Mouse (Mus musculus): Measurements from ENCODE around the gene Ncstn.

The Ncstn gene

DNA sequence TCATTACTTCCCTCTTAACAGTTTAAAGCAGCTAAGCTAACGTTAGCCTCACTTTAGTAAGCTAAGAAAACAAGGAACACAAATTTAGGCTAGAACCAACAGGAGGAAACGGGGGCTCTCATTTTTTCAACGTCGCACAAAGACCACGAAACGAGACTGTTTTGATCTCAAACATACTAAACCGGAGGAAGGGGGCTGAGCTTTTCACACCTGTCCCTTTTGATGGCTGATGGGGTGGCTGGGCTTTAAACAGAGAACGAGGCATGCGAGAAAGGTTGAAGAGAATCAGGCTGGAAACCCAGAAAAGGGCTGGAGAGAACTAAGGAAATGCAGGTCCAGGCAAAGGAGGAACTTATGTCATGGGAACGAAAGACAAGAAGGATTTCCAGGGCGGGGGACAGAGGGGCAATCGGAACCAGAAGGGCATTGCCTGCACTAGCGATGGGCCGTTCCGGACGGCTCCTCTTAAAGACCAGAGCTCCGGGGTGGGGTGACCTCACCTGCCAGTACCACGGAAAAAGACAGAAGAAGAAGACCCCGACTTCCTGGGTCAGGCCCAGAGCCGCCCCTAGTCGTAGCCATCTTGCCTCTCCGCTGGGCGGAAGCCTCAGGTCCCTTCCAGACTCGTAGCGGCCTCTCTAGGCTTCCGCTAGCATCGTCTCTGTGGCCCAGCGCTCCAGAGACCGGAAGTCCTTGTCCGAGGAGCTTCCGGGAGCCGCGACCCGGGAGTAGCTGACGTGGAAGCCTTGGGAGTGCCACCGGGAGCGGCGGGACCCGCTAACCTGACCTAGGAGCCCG lies at the start of gene Ncstn, which contains the start of gene Copa:
Gene Ncstn (minus strand): TSS at position 695 of the 798 bp plus-strand sequence.
Gene Copa (plus strand): TSS at position 429 of the 798 bp plus-strand sequence.
- DNase-seq (ENCODE audit: low spot score in 2 of 2) = peak; percentile 87 to 90

DNA sequence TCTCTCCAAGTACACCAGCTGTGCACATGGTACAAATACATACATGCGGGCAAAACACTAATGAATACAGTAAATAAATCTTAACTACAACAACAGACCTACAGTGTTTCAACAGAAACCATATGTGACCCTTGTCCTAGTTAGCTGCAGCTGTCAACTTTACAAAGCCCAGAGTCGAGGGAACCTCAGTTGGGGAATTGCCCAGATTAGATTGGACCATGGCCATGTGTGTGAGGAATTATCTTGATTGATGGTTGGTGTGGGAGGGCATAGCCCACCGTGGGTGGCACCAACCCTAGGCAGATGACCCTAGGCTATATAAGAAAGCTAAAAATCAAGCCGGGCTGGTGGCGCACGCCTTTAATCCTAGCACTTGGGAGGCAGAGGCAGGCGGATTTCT lies 49.7 kb upstream of the Ncstn start:
- DNase-seq (ENCODE audit: low spot score in 2 of 2) = no peak

DNA sequence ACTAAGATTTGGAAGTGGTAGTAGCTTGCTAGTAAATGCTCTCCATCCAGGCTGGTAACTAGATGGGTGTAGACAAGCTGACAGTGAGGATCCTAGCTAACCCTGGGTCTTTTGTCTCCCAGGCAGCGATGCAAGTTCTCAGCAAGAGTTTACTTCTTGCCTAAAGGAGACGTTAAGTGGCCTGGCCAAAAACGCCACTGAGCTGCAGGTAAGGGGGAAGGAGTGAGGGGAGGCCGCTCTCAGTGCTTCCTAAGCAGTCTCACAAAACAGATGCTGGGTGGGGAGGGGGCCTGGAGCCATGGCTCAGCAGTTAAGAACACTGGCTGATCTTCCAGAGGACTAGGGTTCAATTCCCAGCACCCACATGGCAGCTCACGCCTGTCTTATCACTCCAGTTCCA lies 47.2 kb upstream of the Ncstn start:
- DNase-seq (ENCODE audit: low spot score in 2 of 2) = no peak

DNA sequence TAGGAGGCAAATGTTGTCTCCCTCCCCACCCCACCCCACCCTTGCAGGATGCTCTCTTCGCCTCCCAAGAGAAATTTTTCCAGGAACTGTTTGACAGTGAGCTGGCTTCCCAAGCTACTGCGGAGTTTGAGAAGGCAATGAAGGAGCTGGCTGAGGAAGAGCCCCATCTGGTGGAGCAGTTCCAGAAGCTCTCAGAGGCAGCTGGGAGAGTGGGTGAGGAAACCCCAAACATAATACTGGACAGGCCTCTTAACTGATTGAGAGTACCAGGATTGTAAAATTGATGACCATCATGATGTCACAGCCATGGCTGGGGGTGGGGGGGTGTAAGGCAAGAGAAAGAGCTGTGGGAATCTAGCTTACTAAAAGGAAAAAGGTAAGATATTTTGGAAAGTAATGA lies 46.5 kb upstream of the Ncstn start:
- DNase-seq (ENCODE audit: low spot score in 2 of 2) = no peak

DNA sequence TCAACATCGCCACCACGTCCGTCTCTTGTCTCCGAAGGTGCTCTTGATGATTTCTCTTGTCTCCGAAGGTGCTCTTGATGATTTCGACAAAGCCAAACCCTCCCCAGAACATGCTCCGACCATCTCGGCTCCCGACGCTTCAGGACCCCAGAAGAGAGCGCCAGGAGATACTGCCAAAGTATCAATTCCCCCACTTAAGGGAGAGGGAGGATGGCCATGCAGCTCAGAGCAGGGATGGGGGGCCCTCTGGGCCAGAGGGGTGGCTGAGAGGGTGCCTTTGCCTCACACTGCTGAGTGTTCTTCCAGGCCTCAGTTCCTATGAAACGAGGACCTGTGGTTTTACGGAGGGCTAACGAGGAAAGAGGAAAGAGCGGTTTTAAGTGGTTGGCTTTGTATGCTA lies 46.0 kb upstream of the Ncstn start:
- no peak for DNase-seq (ENCODE audit: low spot score in 2 of 2)

DNA sequence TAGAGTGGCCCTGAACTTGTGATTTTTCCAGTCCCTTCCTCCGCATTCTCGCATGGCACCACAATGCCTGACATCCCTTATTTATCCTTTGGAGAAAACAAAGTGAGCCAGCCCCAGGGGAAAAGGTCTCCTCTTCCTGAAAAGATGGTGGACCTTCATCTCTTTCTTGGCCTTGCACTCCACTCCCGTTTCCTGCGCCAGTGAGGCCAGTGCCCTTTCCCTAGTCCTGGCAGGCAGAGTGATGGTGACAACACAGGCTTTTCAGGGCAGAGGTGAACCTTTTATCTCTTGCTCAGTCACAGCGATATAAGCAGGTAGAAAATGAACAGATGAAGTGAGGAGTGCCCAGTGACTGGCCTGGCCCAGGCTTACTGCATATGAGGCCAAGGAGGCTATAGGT lies 44.9 kb upstream of the Ncstn start:
- no peak for DNase-seq (ENCODE audit: low spot score in 2 of 2)

DNA sequence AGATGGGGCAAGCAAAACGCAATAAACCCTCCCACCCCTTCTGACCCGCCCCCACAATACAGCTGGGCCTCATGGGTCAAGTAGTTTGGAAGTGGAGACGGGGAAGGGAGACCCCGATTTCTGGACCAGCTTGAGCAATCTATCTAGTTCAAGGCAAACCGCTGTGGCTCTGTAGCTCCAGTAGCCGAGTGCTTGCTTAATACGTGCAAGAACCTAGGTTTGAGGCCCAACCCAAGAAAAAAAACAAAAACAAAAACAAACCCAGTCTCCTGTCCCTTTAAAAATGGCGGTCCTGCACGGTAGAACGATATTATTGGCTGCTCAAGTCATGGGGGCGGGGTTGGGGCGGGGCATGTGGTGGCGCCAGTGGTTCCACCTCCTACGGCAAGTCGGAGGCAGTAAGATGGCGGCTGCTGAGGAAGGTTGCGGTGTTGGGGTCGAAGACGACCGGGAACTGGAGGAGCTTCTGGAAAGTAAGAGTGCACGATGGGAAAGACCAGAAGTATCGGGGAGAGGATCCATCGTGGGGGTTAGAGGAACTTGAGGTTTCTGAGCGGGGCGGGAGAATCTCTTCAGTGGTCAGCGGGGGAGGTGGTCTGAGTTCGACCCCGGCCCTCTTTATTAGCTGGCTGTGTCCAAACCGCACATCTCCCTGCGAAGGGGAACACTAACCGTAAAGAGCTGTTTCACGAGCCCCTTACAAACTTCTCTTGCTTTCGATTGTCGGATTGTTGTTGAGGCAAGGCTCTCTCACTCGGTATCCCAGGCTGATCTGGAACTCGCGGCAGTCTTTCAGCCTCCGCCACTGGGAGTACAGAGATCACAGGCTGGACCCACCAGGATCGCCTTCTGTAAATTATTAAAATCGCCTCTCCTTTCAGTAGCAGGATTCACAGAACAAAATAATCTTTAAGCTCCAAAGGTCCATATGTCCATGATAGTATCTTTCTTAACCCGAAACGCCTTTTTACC lies 44.1 kb upstream of the Ncstn start, which contains the start of gene Pex19:
Gene Pex19 (plus strand): TSS at position 380 of the 972 bp plus-strand sequence.
- peak; percentile 62 to 70 for DNase-seq (ENCODE audit: low spot score in 2 of 2)

DNA sequence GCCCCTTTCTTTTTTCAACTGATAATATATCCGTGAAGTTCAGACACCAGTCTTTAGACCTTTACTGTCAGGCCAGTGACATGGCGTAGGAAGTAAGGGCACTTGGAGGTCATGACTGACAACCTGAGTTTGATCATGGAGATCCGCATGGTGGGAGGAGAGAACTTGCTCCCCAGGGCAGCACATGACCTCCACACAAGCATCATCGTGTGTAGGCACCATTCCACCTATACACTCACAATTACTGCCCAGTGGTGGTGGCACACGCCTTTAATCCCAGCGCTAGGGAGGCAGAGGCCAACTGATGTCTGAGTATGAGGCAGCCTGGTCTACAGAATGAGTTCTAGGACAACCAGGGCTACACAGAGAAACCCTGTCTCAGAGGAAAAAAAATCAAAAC lies 42.0 kb upstream of the Ncstn start:
- no peak for DNase-seq (ENCODE audit: low spot score in 2 of 2)

DNA sequence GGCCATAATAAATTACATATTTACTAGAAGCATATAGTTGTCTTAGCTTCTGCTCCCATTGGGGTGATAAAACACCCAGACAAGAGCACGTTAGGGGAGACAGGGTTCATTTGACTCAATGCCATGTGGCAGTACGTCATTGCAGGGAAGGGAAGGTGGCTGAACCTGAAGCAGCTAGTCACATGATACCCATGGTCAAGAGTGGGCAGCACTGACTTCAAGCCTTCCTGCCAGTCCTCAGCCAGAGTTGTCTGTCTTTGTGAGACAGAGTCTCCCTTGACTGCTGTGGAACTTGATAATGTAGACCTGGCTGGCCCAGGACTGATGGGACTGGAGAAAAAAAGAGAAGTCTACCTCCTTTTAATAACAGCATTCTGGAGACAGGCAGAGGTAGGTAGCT lies 40.1 kb upstream of the Ncstn start:
- DNase-seq (ENCODE audit: low spot score in 2 of 2) = no peak

DNA sequence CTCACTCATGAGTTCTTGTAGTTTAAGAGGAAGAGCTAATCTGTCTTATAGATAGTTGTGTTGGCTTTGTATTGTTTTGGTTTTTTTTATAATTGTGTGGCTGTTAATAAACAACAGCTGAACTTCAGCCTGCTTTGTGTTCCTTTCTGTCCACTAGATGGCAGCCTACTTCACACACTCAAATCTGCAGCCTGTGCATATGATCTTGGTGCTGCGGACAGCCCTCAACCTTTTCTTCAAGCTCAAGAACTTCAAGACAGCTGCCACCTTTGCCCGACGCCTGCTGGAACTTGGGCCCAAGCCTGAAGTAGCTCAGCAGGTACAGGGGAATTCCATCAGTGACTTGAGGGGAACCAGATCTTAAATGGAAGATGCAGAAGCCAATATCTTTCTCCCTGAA lies 37.1 kb upstream of the Ncstn start:
- peak; percentile 38 to 44 for DNase-seq (ENCODE audit: low spot score in 2 of 2)

DNA sequence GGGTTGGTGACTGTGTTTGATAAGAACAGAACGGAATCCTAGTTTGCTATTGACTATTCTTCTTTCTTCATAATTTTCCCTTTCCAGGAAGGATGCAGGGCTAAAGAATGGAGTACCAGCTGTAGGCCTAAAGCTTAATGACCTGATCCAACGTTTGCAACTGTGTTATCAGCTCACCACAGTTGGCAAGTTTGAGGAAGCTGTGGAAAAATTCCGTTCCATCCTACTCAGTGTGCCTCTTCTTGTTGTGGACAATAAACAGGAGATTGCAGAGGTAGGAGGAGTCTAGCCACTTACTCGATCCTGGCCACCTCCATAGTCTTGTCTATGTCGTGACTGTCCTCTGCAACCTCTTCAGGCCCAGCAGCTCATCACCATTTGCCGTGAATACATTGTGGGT lies 36.5 kb upstream of the Ncstn start:
- DNase-seq (ENCODE audit: low spot score in 2 of 2) = no peak

DNA sequence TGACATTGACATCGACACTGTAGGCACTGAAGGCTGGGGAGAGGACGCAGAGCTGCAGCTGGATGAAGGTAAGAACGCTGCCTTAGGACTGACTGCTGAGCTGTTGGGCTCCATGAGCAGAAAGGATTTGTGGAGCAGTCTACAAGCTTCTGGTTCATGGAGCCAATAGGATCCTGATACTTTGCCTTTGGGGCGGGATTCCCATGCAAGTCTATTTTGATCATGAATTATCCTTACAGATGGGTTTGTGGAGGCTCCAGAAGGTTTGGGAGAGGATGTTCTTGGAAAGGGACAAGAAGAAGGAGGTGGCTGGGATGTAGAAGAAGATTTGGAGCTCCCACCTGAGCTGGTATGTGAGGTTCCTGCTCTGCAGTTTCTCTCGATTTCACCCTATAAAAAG lies 34.4 kb upstream of the Ncstn start:
- DNase-seq (ENCODE audit: low spot score in 2 of 2) = no peak

DNA sequence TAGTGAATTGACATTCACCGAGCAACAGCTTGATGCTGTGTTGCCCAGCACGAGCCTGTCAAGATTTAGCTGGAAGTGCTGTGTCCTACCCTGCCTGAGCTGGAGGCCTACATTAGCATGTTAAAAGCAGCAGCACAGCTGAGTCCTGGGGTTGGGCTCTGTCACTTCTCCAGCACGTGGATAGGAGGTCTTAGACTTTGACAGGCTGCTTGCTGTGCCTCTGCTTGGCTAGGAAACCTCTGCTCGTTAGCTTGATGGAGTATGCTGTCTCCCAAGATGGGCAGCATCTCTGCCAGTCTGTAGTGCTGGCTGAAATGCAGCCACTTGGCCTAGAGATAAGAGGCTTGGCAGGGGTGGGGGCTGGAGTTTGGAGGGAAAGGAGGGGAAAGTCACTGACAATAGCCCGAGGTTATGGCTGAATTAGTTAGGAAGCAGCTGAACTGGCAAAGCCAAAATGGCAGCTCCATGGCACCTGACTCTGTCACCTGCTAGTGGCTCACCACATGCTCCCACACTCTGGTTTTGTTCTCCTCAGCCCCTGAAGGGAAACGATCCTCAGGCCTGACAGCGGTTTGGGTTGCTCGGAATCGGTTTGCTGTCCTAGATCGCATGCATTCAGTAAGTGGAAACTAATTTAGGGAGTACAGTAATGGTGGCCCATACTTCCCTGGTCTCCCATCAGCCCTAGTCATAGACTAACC lies 25.3 kb upstream of the Ncstn start:
- DNase-seq (ENCODE audit: low spot score in 2 of 2) = no peak

DNA sequence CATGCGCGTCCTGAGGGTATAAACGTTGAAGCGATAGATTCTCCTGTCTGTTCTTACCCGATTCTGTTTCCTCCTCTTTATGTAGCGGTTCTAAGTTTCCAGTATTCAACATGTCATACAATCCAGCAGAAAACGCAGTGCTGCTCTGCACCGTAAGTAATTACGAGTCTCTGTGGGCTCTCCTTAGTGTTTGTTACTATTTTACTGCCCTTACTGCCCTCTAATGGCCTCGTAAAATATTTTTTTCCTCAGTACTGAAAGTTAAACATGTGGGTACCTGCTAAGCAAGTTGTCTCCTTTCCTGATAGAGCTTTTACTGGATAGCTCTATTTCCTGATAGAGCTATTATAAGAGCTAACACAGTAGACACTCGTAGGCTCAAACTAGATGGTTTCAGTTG lies 22.5 kb upstream of the Ncstn start:
- no peak for DNase-seq (ENCODE audit: low spot score in 2 of 2)

DNA sequence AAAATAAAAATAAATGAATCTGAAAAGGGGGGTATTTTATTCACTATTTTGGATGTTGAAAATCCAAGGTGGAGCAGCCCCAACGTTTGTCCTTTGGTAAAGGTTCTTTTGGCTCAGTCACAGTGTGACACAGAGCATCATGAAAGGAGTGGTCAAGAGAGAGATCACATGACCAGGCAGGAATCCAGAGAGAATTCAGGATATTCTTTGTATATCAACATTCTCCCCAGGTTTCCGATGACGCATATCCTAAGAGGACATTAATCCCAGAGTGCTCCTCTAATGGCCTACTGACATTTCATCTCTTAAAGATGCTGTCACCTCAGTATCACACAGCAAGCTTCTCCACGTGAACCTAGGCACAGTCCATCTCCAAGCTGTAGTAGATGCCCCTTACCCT lies 21.0 kb upstream of the Ncstn start:
- DNase-seq (ENCODE audit: low spot score in 2 of 2) = no peak

DNA sequence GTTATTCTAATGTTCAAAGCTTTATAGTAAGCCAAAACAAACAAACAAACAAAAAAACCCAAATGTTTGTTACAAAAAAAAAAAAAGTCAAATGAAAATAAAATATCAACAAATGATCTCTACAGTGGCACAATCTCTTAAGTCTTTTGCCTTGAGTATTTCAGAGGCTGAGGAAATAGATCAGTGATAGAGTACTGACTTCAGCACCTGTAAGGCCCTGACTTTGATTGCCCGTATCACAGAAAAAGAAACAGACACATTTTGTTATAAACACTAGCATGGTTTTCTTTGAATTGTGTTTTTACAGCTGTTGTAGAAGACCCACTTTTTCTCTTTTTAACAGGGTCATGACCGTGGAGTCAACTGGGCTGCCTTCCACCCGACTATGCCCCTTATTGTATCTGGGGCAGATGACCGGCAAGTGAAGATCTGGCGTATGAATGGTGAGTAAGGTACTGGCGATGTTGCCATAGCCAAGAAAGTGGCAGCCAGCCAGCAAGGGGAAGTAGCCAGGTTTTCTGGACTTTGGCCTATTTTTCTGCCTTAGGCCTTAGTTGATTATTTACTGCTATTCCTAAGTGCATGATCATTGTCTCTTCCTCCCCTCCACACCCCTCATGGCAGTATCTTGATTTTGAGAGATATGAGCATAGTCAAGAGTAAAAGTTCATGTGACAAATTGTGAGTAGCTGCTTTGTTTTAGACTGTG lies 16.9 kb upstream of the Ncstn start:
- no peak for DNase-seq (ENCODE audit: low spot score in 2 of 2)

DNA sequence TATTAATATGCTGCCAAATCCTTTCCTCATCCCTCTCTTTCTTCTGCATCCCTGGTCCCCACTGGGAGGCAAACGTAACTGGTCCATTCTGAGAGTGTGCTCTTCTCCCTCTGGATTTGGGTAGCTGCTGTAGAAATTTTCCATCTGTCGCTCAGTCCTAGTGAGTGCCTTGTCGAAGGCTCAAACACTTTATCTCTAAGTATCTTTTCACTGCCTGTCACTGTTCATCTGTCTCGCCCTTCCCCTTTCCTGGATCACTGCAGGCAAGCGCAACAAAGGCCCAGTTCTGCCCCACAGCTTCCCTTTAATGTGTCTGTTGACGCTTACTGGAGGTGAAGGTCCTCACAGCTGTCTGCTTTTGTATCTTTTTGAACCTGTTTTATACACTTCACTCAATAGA lies 12.6 kb upstream of the Ncstn start:
- no peak for DNase-seq (ENCODE audit: low spot score in 2 of 2)

DNA sequence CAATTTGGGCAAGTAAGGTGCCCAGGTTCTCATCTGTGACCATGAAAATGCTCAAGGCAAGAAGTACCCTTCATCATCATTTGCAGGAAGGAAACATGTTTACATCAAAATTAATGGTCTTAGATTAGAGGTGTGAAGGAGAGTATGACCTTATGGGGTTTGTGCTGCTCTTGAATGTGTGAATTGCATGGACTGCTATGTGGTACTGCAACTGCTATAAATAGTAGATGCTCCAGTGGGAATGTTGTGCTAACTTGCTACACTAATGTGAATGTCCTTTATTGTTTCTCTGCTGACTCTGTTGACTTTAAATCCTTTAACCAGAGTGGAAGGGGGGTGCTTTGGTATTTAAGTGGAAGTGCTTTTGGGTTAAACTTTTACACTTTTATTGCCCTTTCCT lies 11.7 kb upstream of the Ncstn start:
- DNase-seq (ENCODE audit: low spot score in 2 of 2) = no peak

DNA sequence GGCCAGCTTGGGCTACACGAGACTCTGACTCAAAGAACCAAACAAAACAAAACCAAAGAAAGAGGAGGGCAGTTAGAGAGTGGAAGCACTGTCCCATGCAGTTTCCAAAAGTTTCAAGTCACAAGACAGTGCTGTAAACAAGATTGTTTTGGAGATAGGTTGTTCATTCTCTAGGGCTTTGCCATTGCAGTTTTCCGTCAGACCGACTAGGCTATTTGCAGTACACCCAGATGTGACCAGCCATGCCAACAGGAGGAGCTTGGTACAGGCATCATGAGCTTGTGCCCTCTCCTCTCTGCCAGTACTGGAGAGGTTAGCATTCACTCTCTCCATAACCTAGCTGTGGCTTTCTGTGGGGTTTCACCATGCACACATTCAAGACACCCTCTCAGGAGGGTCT lies 10.9 kb upstream of the Ncstn start:
- DNase-seq (ENCODE audit: low spot score in 2 of 2) = no peak

DNA sequence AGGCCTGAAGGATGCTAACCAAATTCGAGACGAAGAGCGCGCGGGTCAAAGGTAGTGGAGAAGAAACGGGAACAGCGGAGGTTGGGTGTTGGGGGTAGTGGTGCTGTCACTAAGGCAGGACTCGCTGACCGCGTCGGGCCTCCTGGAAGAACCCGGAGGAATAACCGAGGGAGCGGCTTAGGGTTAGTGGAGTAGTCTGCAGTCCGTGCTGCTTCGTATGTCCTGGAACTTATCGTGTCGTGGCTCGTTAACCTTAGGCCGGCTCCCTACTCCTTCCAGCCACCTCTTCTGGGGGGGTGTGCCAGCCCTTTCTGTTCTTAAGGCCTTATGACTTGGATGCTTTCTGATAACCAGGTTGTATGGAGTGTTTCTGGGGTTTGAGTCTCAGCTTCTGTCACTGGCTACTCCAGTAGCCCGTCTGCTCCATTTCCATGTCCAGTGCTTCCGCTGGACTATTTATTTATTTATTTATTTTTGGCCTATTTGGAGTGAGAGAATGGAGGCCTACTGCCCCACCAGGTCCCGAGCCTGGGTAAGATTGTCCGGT lies 377 bp upstream of the Ncstn start:
- no peak for DNase-seq (ENCODE audit: low spot score in 2 of 2)

DNA sequence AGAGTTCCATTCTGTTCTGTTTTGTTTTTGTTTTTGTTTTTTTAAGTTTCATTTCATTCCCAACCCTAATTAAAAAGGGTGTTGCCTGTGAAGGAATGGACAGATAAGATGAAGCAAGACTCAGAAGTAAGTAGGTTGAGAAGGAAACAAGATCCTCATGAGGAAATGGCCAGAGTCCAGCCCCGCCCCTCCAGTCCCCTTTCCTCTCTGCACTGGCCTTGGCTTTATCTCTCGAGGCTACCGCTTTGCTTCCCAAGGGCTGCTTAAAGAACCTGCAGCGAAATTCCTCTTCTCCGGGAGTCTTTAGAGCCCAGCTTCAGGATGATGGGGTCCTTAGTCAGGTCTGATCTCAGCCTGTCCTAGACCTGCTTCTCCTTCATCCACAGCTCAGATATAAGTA lies 4.6 kb downstream of the Ncstn start:
- no peak for DNase-seq (ENCODE audit: low spot score in 2 of 2)
